Comparison of ENCODE assay signal across 13 mouse cellular contexts in genomic region chr5:3303876-3304275, GRCm38 (mm10). TPM values are rescaled to one million over a fixed set of nuclear protein-coding genes. Genes with fewer than 3 reads are reported as not detected.
DNase-seq lines count a peak whose midpoint lies in the region.
"Had no signal": no experiment of that assay in that cellular context is flagged by ENCODE, and none has a peak within 500 bp of the region (broad histone marks: within the 10 kb centered on the region; RNA-seq: fewer than 3 reads in every experiment).

No protein-coding gene starts in this region.

- intact Hi-C loops in heart, postnatal 14 days (cut with DNase I) = no loop called here

- peak; percentile 80 for DNase-seq in heart, adult 11 months
- no peak for DNase-seq in heart, postnatal 14 days
- DNase-seq: adrenal gland, adult 2 months; adrenal gland, adult 8-10 months; adrenal gland, postnatal 10 days; adrenal gland, postnatal 14 days; adrenal gland, postnatal 25 days; adrenal gland, postnatal 36 days; B cell, adult 2 months; cerebellum, adult 11 months; cerebellum, adult 11-12 months; cerebellum, adult 18-20 months; cerebellum, adult 2 months had no signal

RNA-seq across cellular contexts. Expression of gene Cdk6, which starts 37.4 kb away (rescaled TPM):
- total RNA-seq in heart, postnatal 14 days (2021) = 10 to 100 TPM; 22.9 to 26.1 TPM
